ENCODE assay signal across 8 mouse cellular contexts in the genomic region with DNA sequence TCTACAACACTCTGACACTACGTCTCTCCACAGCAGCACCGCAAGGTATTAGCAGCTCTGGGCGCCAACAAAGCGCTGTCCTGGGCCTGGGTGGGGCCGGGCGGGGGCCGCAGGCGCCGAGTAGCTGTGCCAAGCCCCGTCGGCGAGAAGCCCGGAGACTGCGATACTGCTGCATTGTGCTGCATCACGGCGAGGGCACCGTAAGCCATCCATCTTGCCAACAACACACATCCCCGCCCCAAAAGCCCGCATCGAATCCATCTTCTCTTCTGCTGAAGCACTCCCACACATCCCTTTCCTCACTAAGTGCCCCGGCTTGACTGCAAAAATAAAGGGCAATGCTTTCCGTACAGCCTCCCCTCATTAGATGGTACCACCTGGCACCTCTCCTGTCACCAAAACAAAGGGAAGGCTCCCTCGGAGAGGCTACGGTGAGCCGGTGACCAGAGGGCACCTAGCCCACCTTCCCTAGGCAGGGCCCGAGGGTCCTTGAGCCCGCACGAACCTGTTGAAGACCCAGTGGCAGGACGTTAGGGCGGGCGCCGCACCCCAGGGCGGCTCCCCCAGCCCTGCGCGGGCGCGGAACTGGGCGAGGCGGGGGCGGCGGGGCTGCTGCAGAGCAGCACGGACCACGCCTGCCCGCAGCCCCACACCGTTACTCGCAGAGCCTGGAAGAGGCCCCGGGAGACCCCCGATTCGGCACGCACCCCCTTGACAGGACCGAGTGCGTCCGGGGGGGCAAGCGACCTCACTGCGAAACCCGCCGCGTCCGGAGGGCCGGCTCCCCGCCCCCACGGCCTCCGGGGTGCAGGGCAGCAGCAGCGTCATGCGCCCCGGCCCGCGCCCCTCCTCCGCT. TPM values are rescaled to one million over a fixed set of nuclear protein-coding genes. Genes with fewer than 3 reads are reported as not detected.
DNase-seq lines count a peak whose midpoint lies in the region; ATAC-seq and TF ChIP-seq lines count a peak whose summit lies in the region.

No protein-coding gene starts in this region.

- H3K4me2 ChIP-seq in embryonic facial prominence, embryonic 15.5 days (replicated peaks), result peak overlapping the region; percentile 86
- H3K4me2 ChIP-seq in heart, embryonic 14.5 days (ENCODE audit: low read length), result peak overlapping the region; percentile 67
- H3K4me2 ChIP-seq in liver, embryonic 12.5 days, result peak overlapping the region; percentile 90

- ATAC-seq in embryonic facial prominence, embryonic 15.5 days (ENCODE audit: insufficient number of reproducible peaks, low FRiP score, low TSS enrichment, low read depth), result peak; percentile 81
- peak; percentile 54 for ATAC-seq in heart, embryonic 14.5 days (ENCODE audit: insufficient number of reproducible peaks, insufficient read depth, low FRiP score, low read depth)
- peak; percentile 65 for ATAC-seq in liver, embryonic 12.5 days

- peak overlapping the region; percentile 59 for H3ac ChIP-seq in C2C12 (ENCODE audit: control insufficient read depth, insufficient read length, low read depth)

- under 1% methylated on average over 69 of the region's 69 CpGs for WGBS in embryonic facial prominence, embryonic 15.5 days
- WGBS in heart, embryonic 14.5 days, result under 1% methylated on average over 68 of the region's 69 CpGs
- WGBS in liver, embryonic 12.5 days (ENCODE audit: insufficient replicate concordance), result 1% methylated on average over 61 of the region's 69 CpGs

- peaks cover 55% of the 10 kb centered on the region for H3K79me2 ChIP-seq in C2C12 (ENCODE audit: control insufficient read depth, insufficient read depth)

- peak overlapping the region; percentile 88 for H3K4me3 ChIP-seq in C2C12 (ENCODE audit: insufficient read depth, poor library complexity, severe bottlenecking)
- peak overlapping the region; percentile 96 for H3K4me3 ChIP-seq in embryonic facial prominence, embryonic 15.5 days (replicated peaks)
- H3K4me3 ChIP-seq in heart, embryonic 14.5 days (ENCODE audit: control insufficient read depth in 1 of 2, insufficient read depth in 1 of 2, low read depth in 1 of 2, low read length in 2 of 2), result peak overlapping the region; percentile 63 to 97
- H3K4me3 ChIP-seq in liver, embryonic 12.5 days, result peak overlapping the region; percentile 66

- no peaks in the 10 kb centered on the region for H3K9me3 ChIP-seq in embryonic facial prominence, embryonic 15.5 days (replicated peaks)
- no peaks in the 10 kb centered on the region for H3K9me3 ChIP-seq in heart, embryonic 14.5 days (ENCODE audit: control insufficient read depth, low read length)
- H3K9me3 ChIP-seq in liver, embryonic 12.5 days (replicated peaks), result no peaks in the 10 kb centered on the region

- no peaks in the 10 kb centered on the region for H3K36me3 ChIP-seq in C2C12 (ENCODE audit: control insufficient read depth, insufficient read depth)
- H3K36me3 ChIP-seq in embryonic facial prominence, embryonic 15.5 days, result no peaks in the 10 kb centered on the region
- H3K36me3 ChIP-seq in heart, embryonic 14.5 days (ENCODE audit: control insufficient read depth, insufficient read depth, low read length), result no peaks in the 10 kb centered on the region
- H3K36me3 ChIP-seq in liver, embryonic 12.5 days, result no peaks in the 10 kb centered on the region

- peak overlapping the region; percentile 92 for H3K27ac ChIP-seq in embryonic facial prominence, embryonic 15.5 days (replicated peaks)
- H3K27ac ChIP-seq in heart, embryonic 14.5 days (replicated peaks in 1 of 2; ENCODE audit: control insufficient read depth in 1 of 2, insufficient read depth in 1 of 2, low read depth in 2 of 2, low read length in 2 of 2), result peak overlapping the region; percentile 63 to 99
- H3K27ac ChIP-seq in liver, embryonic 12.5 days, result peak overlapping the region; percentile 72; the same call in 1 of the 2 replicates

- no peaks in the 10 kb centered on the region for H3K27me3 ChIP-seq in C2C12 (ENCODE audit: control insufficient read depth, insufficient read depth, insufficient read length)
- H3K27me3 ChIP-seq in embryonic facial prominence, embryonic 15.5 days, result no peaks in the 10 kb centered on the region
- H3K27me3 ChIP-seq in heart, embryonic 14.5 days (ENCODE audit: control insufficient read depth, insufficient read depth, low read length), result no peaks in the 10 kb centered on the region
- H3K27me3 ChIP-seq in liver, embryonic 12.5 days (replicated peaks), result peaks cover 44% of the 10 kb centered on the region

- peak; percentile 70 for DNase-seq in adrenal gland, postnatal 25 days
- peak; percentile 70 for DNase-seq in kidney, postnatal 10 days
- DNase-seq in naive thymus-derived CD4-positive, alpha-beta T cell, adult 2 months (ENCODE audit: low read depth), result peak; percentile 34
- peak; percentile 78 for DNase-seq in testis, postnatal 10 days (ENCODE audit: low spot score)

- peak overlapping the region; percentile 80 for H3K9ac ChIP-seq in embryonic facial prominence, embryonic 15.5 days
- H3K9ac ChIP-seq in heart, embryonic 14.5 days (ENCODE audit: low read length), result peak overlapping the region; percentile 100
- H3K9ac ChIP-seq in liver, embryonic 12.5 days, result peak overlapping the region; percentile 65

- H3K79me3 ChIP-seq in C2C12 (ENCODE audit: low read depth), result peaks cover 51% of the 10 kb centered on the region

- peaks cover 15% of the 10 kb centered on the region; the same call in 1 of the 2 replicates for H3K4me1 ChIP-seq in embryonic facial prominence, embryonic 15.5 days
- peaks cover 0 to 21% of the 10 kb centered on the region in 2 experiments; a peak in 1 of 4 replicates for H3K4me1 ChIP-seq in heart, embryonic 14.5 days (ENCODE audit: control insufficient read depth in 2 of 2, insufficient read depth in 2 of 2, low read length in 2 of 2)
- peaks cover 18% of the 10 kb centered on the region; the same call in 1 of the 2 replicates for H3K4me1 ChIP-seq in liver, embryonic 12.5 days

- TF ChIP-seq CTCF in C2C12 (IDR thresholded peaks at IDR 0.05; ENCODE audit: control insufficient read depth, insufficient read depth, insufficient read length), result no peak

TF ChIP-seq in C2C12, 6 proteins besides CTCF, POLR2A, EP300 and RAD21:
- no peak for TF ChIP-seq USF1 (IDR thresholded peaks at IDR 0.05; ENCODE audit: low read depth)
- TF ChIP-seq CEBPB (IDR thresholded peaks at IDR 0.05; ENCODE audit: low read depth), result no peak
- TF ChIP-seq MYOG (IDR thresholded peaks at IDR 0.05; ENCODE audit: control insufficient read depth, extremely low read depth, insufficient read length), result no peak
- TF ChIP-seq FOSL1 (IDR thresholded peaks at IDR 0.05; ENCODE audit: insufficient read depth, low read length, poor library complexity, severe bottlenecking), result no peak
- TF ChIP-seq MYOD1 (IDR thresholded peaks at IDR 0.05; ENCODE audit: control insufficient read depth, insufficient read length, low read depth), result no peak
- TF ChIP-seq MAX (IDR thresholded peaks at IDR 0.05), result no peak

RNA-seq across cellular contexts. Expression of a gene that starts 0.7 kb away (rescaled TPM):
- 50.2 TPM for polyA plus RNA-seq in C2C12 (2012; fragmentation: generic; extraction: Trizol)
- total RNA-seq in adrenal gland, postnatal 25 days (2021), result 381 and 406 TPM in 2 replicates
- polyA plus RNA-seq in embryonic facial prominence, embryonic 15.5 days (2015; fragmentation: Nextera tagmentation; extraction: Ambion mirVana), result 99.0 and 104 TPM in 2 replicates
- polyA plus RNA-seq in heart, embryonic 14.5 days (2014; fragmentation: Nextera tagmentation; extraction: Ambion mirVana), result 209 and 215 TPM in 2 replicates
- 24.2 and 24.4 TPM in 2 replicates for polyA plus RNA-seq in liver, embryonic 12.5 days (2016; fragmentation: Nextera tagmentation; extraction: Ambion mirVana)

Comparison
In these comparisons a context has a peak if more than half of its experiments do, and no peak if none do; other contexts are left out.
1. Peak in every context shown above with its lines: DNase-seq, ATAC-seq, H3K4me3 ChIP-seq and H3K27ac ChIP-seq.